Mouse (Mus musculus): Measurements from ENCODE around the gene Npas3.

- TF ChIP-seq CTCF (IDR thresholded peaks at IDR 0.05; ENCODE audit: low read depth, low read length) (no peak), POLR2A (IDR thresholded peaks at IDR 0.05; ENCODE audit: extremely low read depth, insufficient read depth, low read length) (no peak)
Observed at GRCm38 (mm10) chr12:53764143-53764542, 515.7 kb downstream of the Npas3 start.
